Comparison of ENCODE assay signal across 15 mouse cellular contexts in genomic region chr4:45420733-45421132, GRCm38 (mm10). TPM values are rescaled to one million over a fixed set of nuclear protein-coding genes. Genes with fewer than 3 reads are reported as not detected.
DNase-seq lines count a peak whose midpoint lies in the region; ATAC-seq and TF ChIP-seq lines count a peak whose summit lies in the region.
"Had no signal": no experiment of that assay in that cellular context is flagged by ENCODE, and none has a peak within 500 bp of the region (broad histone marks: within the 10 kb centered on the region; RNA-seq: fewer than 3 reads in every experiment).

No protein-coding gene starts in this region.

- no peak for ATAC-seq in heart, postnatal 0 days (ENCODE audit: insufficient read depth, low read depth)
- no peak for ATAC-seq in lung, embryonic 15.5 days (ENCODE audit: borderline replicate concordance, extremely low read depth, low FRiP score, low TSS enrichment)
- ATAC-seq in embryonic facial prominence, embryonic 15.5 days (ENCODE audit: insufficient number of reproducible peaks, low FRiP score, low TSS enrichment, low read depth): no peak
- ATAC-seq in midbrain, embryonic 14.5 days (ENCODE audit: low FRiP score, low TSS enrichment): no peak

- H3K27me3 ChIP-seq in heart, postnatal 0 days (ENCODE audit: control insufficient read depth, insufficient read depth, low read length): no peaks in the 10 kb centered on the region
- no peaks in the 10 kb centered on the region for H3K27me3 ChIP-seq in lung, embryonic 15.5 days
- H3K27me3 ChIP-seq in embryonic facial prominence, embryonic 15.5 days: no peaks in the 10 kb centered on the region
- no peaks in the 10 kb centered on the region for H3K27me3 ChIP-seq in midbrain, embryonic 14.5 days (ENCODE audit: control insufficient read depth, insufficient read depth, low read length)

- no peak for TF ChIP-seq CTCF in heart, postnatal 0 days (IDR thresholded peaks at IDR 0.05; ENCODE audit: low read depth)

- H3K4me3 ChIP-seq in heart, postnatal 0 days (ENCODE audit: low read depth, low read length): no peak overlapping the region
- H3K4me3 ChIP-seq in lung, embryonic 15.5 days: no peak overlapping the region
- no peak overlapping the region for H3K4me3 ChIP-seq in embryonic facial prominence, embryonic 15.5 days (replicated peaks)
- H3K4me3 ChIP-seq in midbrain, embryonic 14.5 days (replicated peaks; ENCODE audit: low read depth, low read length): no peak overlapping the region
- H3K4me3 ChIP-seq: midbrain, embryonic 12.5 days had no signal

- H3K9me3 ChIP-seq in heart, postnatal 0 days (replicated peaks; ENCODE audit: control insufficient read depth, low read length): no peaks in the 10 kb centered on the region
- H3K9me3 ChIP-seq in lung, embryonic 15.5 days: no peaks in the 10 kb centered on the region
- no peaks in the 10 kb centered on the region for H3K9me3 ChIP-seq in embryonic facial prominence, embryonic 15.5 days (replicated peaks)
- H3K9me3 ChIP-seq in midbrain, embryonic 14.5 days (ENCODE audit: control insufficient read depth, low read length): no peaks in the 10 kb centered on the region
- H3K9me3 ChIP-seq: midbrain, embryonic 12.5 days had no signal

- peaks cover 25% of the 10 kb centered on the region for H3K4me1 ChIP-seq in heart, postnatal 0 days (ENCODE audit: control insufficient read depth, insufficient read depth)
- H3K4me1 ChIP-seq in lung, embryonic 15.5 days: peaks cover 52% of the 10 kb centered on the region
- H3K4me1 ChIP-seq in embryonic facial prominence, embryonic 15.5 days: peaks cover 46% of the 10 kb centered on the region
- H3K4me1 ChIP-seq in midbrain, embryonic 14.5 days (ENCODE audit: control insufficient read depth, insufficient read depth, low read length): peaks cover 11% of the 10 kb centered on the region

- H3K27ac ChIP-seq in heart, postnatal 0 days (ENCODE audit: low read depth): peak overlapping the region; percentile 66
- peak overlapping the region; percentile 42 for H3K27ac ChIP-seq in lung, embryonic 15.5 days
- H3K27ac ChIP-seq in embryonic facial prominence, embryonic 15.5 days (replicated peaks): peak overlapping the region; percentile 44; the same call in 1 of the 2 replicates
- 0 out of 2 replicates have a peak overlapping the region, but pooled peaks have one; percentile 8 for H3K27ac ChIP-seq in midbrain, embryonic 14.5 days (replicated peaks; ENCODE audit: low read depth, low read length)
- H3K27ac ChIP-seq: midbrain, embryonic 12.5 days had no signal

- WGBS in heart, postnatal 0 days: 55% methylated on average over 3 of the region's 3 CpGs
- 48% methylated on average over 3 of the region's 3 CpGs for WGBS in lung, embryonic 15.5 days
- WGBS in embryonic facial prominence, embryonic 15.5 days: 42% methylated on average over 3 of the region's 3 CpGs
- WGBS in midbrain, embryonic 14.5 days: 29% methylated on average over 3 of the region's 3 CpGs

- 0 out of 2 replicates have a peak, but pooled peaks have one; percentile 35 for TF ChIP-seq EP300 in heart, postnatal 0 days (IDR thresholded peaks at IDR 0.05; ENCODE audit: low read depth)

- 0 out of 2 replicates have a peak overlapping the region, but pooled peaks have one; percentile 40 for H3K9ac ChIP-seq in heart, postnatal 0 days (replicated peaks; ENCODE audit: low read depth, low read length)
- H3K9ac ChIP-seq in lung, embryonic 15.5 days: no peak overlapping the region; the same call in 1 of the 2 replicates
- no peak overlapping the region for H3K9ac ChIP-seq in embryonic facial prominence, embryonic 15.5 days
- H3K9ac ChIP-seq in midbrain, embryonic 14.5 days (replicated peaks; ENCODE audit: low read length): no peak overlapping the region
- H3K9ac ChIP-seq: midbrain, embryonic 12.5 days had no signal

- no peak overlapping the region for H3K4me2 ChIP-seq in heart, postnatal 0 days (ENCODE audit: low read depth, low read length)
- no peak overlapping the region for H3K4me2 ChIP-seq in lung, embryonic 15.5 days
- no peak overlapping the region for H3K4me2 ChIP-seq in embryonic facial prominence, embryonic 15.5 days (replicated peaks)
- H3K4me2 ChIP-seq in midbrain, embryonic 14.5 days (ENCODE audit: low read length): no peak overlapping the region
- H3K4me2 ChIP-seq: midbrain, embryonic 12.5 days had no signal

- H3K36me3 ChIP-seq in heart, postnatal 0 days (replicated peaks; ENCODE audit: control insufficient read depth, insufficient read depth, low read length): peaks cover 6% of the 10 kb centered on the region; the same call in 1 of the 2 replicates
- no peaks in the 10 kb centered on the region for H3K36me3 ChIP-seq in lung, embryonic 15.5 days
- H3K36me3 ChIP-seq in embryonic facial prominence, embryonic 15.5 days: peaks cover 4% of the 10 kb centered on the region; the same call in 1 of the 2 replicates
- no peaks in the 10 kb centered on the region for H3K36me3 ChIP-seq in midbrain, embryonic 14.5 days (ENCODE audit: control insufficient read depth, insufficient read depth, low read length)
- H3K36me3 ChIP-seq: midbrain, embryonic 12.5 days had no signal

- intact Hi-C loops in heart, postnatal 25 days (cut with DNase I): loop anchor here (2.0 to 5.0 kb wide), 2 partner anchors 42 to 108 kb away; no protein-coding TSS in a partner anchor

- DNase-seq in heart, postnatal 0 days (ENCODE audit: low spot score): no peak
- DNase-seq in heart, postnatal 25 days (ENCODE audit: low spot score): no peak
- DNase-seq in lung, postnatal 25 days (ENCODE audit: low spot score): no peak
- DNase-seq in midbrain, embryonic 14.5 days: no peak
- DNase-seq in right cerebral cortex, postnatal 25 days: no peak
- no peak for DNase-seq in cerebellum, adult 18-20 months
- DNase-seq: B cell, adult 2 months; cerebellum, adult 2 months; heart, postnatal 14 days; kidney, postnatal 4 days; lung, postnatal 14 days; right cerebral cortex, postnatal 14 days had no signal

RNA-seq across cellular contexts. Expression of gene Slc25a51, which starts 12.2 kb away (rescaled TPM):
- total RNA-seq in heart, postnatal 0 days (2014; rRNA removed; ENCODE audit: low replicate concordance): 136 and 190 TPM in 2 replicates
- polyA plus RNA-seq in heart, postnatal 0 days (2015; fragmentation: Nextera tagmentation; extraction: Ambion mirVana): 60.9 and 70.1 TPM in 2 replicates
- 100 to 1,000 TPM; 105 to 128 TPM for total RNA-seq in heart, postnatal 25 days (2021)
- polyA plus RNA-seq in lung, embryonic 15.5 days (2015; fragmentation: Nextera tagmentation; extraction: Ambion mirVana): 65.7 and 68.1 TPM in 2 replicates
- 58.9 and 64.8 TPM in 2 replicates for polyA plus RNA-seq in embryonic facial prominence, embryonic 15.5 days (2015; fragmentation: Nextera tagmentation; extraction: Ambion mirVana)
- polyA plus RNA-seq in midbrain, embryonic 14.5 days (2014; fragmentation: Nextera tagmentation; extraction: Ambion mirVana): 79.5 and 83.4 TPM in 2 replicates

Comparison
In these comparisons a context has a peak if more than half of its experiments do, and no peak if none do; other contexts are left out.
1. H3K27ac ChIP-seq: peak in every context shown above with its lines; median percentile 66 in heart, postnatal 0 days; 44 in embryonic facial prominence, embryonic 15.5 days; 42 in lung, embryonic 15.5 days; 8 in midbrain, embryonic 14.5 days.